Mouse (Mus musculus): ENCODE results near the gene Gm5134.
A peak's percentile ranks its signal among the peaks of the same experiment; 100 is the strongest.

Gene Gm5134

GRCm38 (mm10) chr10:75940520-75940919, 13.8 kb upstream of the Gm5134 start, which contains the start of gene Gm867:
TSS of gene Gm867 (minus strand) at chr10:75940672.
- no peak for DNase-seq

DNA sequence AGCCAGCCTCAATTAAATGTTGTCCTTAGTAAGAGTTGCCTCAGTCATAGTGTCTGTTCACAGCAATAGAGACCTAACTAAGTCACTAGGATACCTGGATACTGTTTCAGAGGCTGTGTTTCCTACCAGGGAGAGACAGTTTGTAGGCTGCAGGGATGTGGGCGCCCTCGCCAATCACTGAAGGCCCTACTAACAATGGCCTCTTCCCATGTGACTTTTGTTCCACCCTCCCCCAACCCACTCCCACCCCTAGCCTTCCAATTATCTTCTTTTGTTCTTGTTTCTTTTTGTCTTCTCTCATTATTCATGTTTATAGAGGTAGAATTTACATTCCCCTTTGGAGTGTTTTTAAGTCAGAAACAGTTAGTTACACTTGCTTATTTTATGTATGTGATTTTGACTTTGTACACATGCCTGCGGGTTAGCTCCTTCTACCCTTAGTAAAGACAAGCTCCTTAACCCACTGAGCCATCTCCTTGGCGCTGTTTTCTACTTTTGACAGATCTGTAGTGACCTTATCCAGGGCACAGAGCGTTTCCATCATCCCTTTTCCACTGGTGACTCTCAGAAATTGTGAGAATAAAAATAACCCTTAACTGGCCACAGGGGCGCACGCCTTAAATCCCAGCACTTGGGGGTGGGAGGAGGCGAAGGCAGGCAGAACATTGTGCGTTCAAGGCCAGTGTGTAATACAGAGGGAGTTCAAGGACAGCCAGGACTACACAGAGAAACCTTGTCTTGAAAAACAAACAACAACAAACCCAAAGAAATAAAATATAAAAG, 13.1 kb upstream of the Gm5134 start:
- DNase-seq = no peak

DNA sequence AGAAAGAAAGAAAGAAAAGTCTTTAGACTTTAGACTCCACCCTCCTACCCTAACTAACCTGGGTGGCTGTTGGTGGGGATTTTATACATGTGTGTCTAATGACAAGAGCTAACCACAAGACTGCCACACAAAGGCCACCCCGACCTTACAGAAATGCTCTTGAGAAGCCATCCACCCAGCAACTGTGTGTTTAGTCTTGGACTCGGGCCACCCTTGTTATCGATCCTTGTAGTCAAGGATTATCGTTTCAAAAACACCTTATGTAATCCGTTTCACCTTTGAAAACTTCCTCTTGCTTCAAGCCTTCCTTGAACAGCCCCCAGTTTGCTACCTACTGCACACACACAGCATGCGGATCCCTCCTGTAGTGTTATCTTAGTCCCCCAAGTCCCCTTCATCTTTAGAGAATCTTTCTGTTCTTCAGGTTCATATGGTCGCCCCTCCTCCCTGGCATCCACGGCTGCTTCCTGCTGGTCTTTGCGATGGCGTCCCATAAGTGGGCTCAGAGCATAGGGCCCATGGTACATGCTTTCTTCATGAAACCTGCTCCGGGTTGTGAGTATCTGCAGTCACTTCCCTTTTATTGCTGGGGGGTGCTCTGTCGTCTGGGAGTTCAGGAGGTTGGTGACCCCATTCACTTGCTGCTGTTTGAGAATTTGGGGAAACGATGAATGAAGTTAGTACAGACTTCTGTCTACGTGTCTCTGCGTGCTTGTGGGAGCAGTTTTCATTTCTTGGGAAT, 11.4 kb upstream of the Gm5134 start, which contains the start of gene Vpreb3:
Gene Vpreb3, plus strand, starts transcription at position 322 of the 742 bp plus-strand sequence.
- DNase-seq = no peak

DNA sequence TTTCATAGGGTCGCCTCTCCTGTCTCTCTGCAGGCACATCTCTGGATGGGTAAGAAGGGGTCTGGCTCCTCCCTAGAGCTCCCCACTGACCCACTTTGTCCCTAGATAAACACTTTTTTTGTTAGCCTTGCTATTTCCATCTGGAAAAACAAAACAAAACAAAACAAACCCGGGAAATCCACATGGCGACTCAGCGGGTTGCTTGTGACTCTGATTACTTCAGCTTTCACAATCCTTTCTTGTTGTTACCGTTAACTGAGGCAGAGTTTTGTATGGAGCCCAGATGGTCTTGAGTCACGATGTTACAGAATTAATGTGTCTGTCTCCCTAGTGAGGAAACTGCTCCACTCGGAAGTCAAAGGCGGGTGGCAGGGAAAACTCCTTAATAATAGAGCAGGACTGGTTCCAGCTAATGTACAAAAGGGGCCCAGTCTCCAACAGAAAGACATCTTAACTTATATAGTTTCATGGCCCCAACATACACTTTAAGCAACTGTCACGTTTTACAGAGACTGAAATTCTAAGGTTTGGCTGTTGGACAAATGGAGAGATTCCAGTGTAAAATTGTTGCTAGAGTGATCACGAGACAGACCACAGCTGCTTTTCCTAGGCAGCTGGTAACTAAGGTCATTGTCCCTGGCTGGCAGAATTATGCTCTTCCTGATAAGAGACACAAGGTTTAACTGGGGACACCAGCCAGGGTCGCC, 10.1 kb upstream of the Gm5134 start:
- no peak for DNase-seq

GRCm38 (mm10) chr10:75945213-75945612, 9.1 kb upstream of the Gm5134 start:
- DNase-seq = no peak

DNA sequence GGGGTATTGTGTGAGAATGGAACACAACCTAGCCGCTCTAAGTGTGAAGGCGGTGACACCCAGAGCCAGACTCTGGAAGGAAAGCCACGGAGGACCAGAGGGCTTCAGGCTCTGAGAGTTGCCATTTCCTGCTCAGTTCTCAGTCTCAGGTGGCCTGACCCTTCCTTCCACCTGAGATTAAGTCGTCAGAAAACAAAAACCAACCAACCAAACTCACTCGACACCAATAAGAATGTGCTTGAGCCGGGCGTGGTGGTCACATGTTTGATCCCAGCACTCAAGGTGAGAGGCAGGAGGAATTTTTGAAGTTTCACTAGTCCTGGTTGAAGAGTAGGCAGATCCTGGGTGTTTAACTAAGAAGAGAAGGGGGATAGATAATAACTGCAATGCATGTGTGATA, 8.4 kb upstream of the Gm5134 start:
- DNase-seq = no peak

- DNase-seq = no peak
These were observed 6.2 kb upstream of the Gm5134 start for GRCm38 (mm10) chr10:75948079-75948478.

DNA sequence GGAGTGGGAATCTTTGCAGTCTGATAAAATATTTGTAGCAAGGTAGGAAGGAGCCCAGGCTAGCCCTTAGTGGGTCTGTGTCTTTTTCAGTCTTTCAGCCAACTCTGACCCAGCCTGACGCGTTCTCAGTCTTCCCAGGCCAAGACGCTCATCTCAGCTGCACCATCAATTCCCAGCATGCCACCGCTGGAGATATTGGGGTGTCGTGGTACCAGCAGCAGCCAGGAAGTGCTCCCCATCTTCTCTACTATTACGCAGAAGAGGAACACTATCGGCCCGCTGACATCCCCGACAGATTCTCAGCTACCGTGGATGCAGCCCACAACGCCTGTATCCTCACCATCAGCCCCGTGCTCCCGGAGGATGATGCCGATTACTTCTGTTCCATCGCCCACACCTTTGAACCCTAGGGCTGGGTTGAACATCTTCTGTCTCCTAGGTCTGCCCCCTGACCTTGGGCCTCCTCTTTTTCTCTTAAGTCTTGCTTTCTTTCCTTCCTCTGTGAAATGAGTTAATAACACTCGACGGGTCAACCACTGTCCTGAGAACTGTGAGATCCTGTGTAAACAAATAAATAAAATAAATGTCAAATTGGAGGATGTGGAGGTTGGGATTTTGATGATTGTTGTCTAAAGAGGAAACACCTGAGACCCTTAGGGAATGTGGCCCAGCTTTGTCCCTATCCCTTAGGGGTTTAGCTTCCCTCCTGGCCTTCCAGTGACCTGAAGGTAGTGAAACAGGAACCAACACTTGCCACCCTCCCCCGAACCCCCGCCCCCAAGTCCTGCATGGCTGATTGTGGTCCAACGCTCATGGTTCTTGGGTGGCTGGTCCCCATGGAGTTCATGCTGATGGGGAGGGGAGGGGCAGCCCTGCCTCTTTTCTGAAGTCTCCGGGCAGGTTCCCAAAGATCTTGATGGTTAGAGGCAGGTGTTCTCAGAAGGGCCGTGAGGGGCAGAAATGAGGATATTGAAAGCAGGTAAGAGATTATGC, 5.0 kb upstream of the Gm5134 start:
- DNase-seq = no peak

DNA sequence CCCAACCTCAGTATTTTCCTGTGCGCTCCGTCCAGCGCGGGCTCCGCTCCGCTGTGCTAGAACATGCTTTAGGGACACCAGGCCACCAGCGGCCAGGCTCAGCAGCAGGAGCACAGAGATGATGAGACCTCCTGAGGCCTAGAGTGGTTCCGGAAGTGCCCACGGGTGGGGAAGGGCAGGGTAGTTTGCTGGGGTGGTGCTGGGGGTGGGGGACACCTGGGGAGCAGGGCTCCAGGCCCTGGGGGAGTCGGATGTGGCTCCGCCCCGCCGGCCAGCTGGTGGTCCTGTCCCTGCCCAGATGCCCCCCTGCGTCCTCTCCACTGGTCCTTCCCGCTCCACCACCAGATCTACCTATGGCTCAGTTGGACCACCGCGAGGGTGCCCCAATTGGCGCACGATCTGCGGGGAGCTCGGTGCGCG, 3.5 kb upstream of the Gm5134 start:
- DNase-seq = no peak

GRCm38 (mm10) chr10:75951424-75952050, 2.8 kb upstream of the Gm5134 start:
- DNase-seq = peak; percentile 57

GRCm38 (mm10) chr10:75973846-75974245, 19.5 kb downstream of the Gm5134 start:
- DNase-seq = no peak

DNA sequence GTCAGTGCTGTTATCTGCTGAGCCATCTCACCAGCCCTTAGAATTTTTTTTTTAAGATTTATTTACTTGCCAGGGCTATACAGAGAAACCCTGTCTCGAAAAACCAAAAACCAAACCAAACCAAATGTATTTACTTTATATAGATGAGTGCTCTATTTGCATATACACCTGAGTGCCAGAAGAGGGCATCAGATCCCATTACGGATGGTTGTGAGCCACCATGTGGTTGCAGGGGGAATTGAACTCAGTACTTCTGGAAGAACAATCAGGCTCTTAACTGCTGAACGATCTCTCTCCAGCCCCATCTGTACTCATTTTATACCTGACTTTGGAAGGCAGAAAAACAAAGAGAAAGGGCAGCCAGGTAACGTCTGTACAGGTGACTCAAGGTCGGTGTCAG, 20.9 kb downstream of the Gm5134 start:
- no peak for DNase-seq

- DNase-seq = no peak
These were observed 24.0 kb downstream of the Gm5134 start for GRCm38 (mm10) chr10:75978119-75978834.

- DNase-seq = no peak
These were observed 24.5 kb downstream of the Gm5134 start for GRCm38 (mm10) chr10:75978835-75979157.

DNA sequence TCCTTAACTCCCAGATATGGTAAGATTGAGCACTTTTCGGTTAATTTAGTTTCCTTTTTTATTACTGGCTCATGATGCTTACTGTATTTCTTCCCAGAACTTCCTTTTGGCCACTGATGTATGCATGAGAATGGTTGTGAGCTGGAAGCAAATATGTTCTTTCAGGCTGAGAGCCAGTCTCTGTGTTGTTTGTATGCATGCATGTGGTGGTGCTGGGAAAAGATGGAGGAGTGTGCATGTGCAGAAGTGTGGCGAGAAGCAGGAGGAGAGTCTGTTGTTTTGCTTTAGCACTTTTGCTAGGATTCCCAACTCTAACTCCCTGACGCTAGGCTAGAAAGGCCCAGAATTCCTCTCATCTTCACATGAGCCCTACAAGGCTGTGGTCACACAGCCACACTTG, 25.1 kb downstream of the Gm5134 start:
- no peak for DNase-seq

DNA sequence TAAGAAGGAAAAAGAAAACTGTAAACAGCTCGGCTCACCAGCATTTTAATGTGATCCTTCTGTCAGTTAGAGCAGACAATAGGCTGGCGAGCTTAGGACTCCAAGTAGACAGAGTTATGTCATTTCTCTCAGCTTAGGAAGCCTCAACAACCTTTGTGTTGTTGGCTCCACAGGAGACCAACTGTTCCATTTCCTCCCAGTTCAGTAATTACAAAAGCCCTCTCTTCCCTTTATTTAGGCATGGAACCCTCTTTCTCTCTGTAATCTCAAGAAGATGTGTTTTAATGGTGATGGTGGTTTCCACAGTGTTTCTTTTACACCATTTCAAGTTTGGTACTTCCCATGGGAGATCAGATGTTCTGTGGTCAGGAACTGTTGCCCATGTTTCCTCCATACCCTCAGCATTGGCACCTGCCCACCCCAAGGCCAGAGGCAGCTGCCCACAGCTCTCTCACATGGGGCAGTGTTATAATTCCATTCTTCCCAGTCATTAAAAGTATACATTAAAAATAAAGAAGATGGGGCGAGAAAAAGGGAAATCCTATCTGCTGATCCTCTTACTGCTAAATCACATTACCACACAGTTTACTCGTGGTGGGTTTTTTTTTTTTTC, 36.2 kb downstream of the Gm5134 start:
- no peak for DNase-seq

- no peak for DNase-seq
These were observed 39.4 kb downstream of the Gm5134 start for GRCm38 (mm10) chr10:75993616-75994240.

- peak; percentile 46 for DNase-seq
These were observed 40.4 kb downstream of the Gm5134 start for GRCm38 (mm10) chr10:75994531-75995210.

- peak; percentile 47 for DNase-seq
These were observed 41.1 kb downstream of the Gm5134 start for GRCm38 (mm10) chr10:75995463-75995862.

- DNase-seq = no peak
These were observed 42.0 kb downstream of the Gm5134 start for GRCm38 (mm10) chr10:75996315-75996714.

All from cerebellum, adult 11 months (tissue).